Mouse (Mus musculus): ENCODE measurements around the gene Fam240a. TPM values are rescaled to one million over a fixed set of nuclear protein-coding genes. Genes with fewer than 3 reads are reported as not detected.
A peak's percentile ranks its signal among the peaks of the same experiment; 100 is the strongest.

Fam240a gene
- total and polyA plus RNA-seq, 3 experiments, result not detected

DNA sequence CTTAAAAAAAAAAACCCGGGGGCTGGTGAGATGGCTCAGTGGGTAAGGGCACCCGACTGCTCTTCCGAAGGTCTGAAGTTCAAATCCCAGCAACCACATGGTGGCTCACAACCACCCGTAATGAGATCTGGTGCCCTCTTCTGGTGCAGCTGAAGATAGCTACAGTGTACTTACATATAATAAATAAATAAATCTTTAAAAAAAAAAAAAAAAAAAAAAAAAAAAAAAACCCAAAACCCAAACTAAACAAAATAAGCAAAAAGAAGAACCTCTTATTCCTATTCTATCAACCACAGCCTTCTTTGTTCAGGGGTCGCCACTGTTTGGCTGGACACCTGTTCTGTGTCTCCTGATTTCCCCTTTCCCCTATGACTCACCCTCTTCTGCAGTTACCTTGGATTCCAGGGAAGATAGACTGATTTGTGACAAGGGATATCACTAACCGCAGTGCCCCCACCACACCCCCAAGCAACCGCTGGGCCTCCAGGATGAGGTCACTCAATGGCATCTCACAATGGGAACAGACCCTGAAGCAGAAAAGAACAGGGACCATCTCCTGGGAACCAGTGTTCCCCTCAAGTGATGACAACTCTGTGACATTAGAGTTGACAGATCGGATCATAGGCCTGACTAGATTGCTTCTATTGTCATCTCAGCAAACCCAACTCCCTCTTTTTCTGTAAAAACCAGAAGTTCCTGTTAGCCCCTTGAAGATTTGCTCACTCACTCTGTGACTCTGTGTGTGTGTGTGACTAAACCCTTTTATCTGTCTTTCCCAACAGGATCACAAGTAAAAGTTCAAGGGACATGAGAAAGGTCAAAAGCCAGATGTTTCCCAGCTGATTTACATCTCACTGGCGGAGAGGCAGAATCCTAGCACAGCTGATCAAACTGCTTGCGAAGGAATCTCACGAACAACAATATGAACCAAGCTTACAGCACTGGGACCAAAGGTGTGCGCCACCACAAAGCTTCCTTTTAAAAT is 21.1 kb upstream of the Fam240a start:
- Histone ChIP-seq H3K27me3 (ENCODE audit: insufficient read depth, low read length) (no peaks in the 10 kb centered on the region; the same call in 1 of the 2 replicates), H3K9me3 (replicated peaks) (no peaks in the 10 kb centered on the region), H3K4me3 (ENCODE audit: low read depth, low read length) (no peak overlapping the region), H3K4me1 (ENCODE audit: insufficient read depth, low read depth, low read length) (no peaks in the 10 kb centered on the region), H3K36me3 (replicated peaks) (no peaks in the 10 kb centered on the region)
- TF ChIP-seq TAL1 (conservative IDR thresholded peaks at IDR 0.05; ENCODE audit: low read depth, low read length), result no peak
- no peak for TF ChIP-seq POLR2AphosphoS5 (IDR thresholded peaks at IDR 0.05; ENCODE audit: insufficient replicate concordance, low read depth, low read length)
- DNase-seq (ENCODE audit: low spot score), result no peak
- no peak for ATAC-seq (ENCODE audit: extremely low read depth, insufficient number of reproducible peaks, low FRiP score, poor library complexity, severe bottlenecking)

DNA sequence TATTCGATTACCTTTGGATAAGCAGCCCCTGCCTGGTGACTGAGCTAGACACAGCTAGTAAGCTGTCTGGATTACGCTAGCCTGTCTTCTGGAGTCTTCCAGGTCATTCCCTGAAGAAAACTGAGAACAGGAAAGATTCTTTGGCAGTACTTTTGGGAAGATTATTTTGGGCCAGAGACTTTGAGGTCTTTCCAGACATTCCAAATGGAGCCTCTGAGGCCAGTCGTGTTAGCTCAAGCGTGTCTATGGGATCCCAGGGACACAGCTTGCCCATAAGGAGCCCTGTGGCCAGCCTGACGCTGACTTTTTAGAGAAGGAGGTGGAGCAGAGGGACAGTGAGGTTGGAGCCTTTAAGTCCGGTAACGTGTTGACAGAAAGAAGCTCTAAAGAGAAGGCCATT is 19.3 kb upstream of the Fam240a start:
- Histone ChIP-seq H3K36me3 (replicated peaks) (no peaks in the 10 kb centered on the region), H3K4me1 (ENCODE audit: insufficient read depth, low read depth, low read length) (no peaks in the 10 kb centered on the region), H3K27me3 (ENCODE audit: insufficient read depth, low read length) (no peaks in the 10 kb centered on the region; the same call in 1 of the 2 replicates), H3K9me3 (replicated peaks) (no peaks in the 10 kb centered on the region), H3K4me3 (ENCODE audit: low read depth, low read length) (no peak overlapping the region)
- DNase-seq (ENCODE audit: low spot score) (no peak), ATAC-seq (ENCODE audit: extremely low read depth, insufficient number of reproducible peaks, low FRiP score, poor library complexity, severe bottlenecking) (no peak)
- TF ChIP-seq POLR2AphosphoS5 (IDR thresholded peaks at IDR 0.05; ENCODE audit: insufficient replicate concordance, low read depth, low read length) (no peak), GATA1 (IDR thresholded peaks at IDR 0.05; ENCODE audit: borderline replicate concordance, low read length) (no peak), CTCF (IDR thresholded peaks at IDR 0.05; ENCODE audit: low read depth, low read length) (no peak), GATA2 (IDR thresholded peaks at IDR 0.05; ENCODE audit: borderline replicate concordance, low read depth, low read length) (no peak), TAL1 (conservative IDR thresholded peaks at IDR 0.05; ENCODE audit: low read depth, low read length) (no peak)

DNA sequence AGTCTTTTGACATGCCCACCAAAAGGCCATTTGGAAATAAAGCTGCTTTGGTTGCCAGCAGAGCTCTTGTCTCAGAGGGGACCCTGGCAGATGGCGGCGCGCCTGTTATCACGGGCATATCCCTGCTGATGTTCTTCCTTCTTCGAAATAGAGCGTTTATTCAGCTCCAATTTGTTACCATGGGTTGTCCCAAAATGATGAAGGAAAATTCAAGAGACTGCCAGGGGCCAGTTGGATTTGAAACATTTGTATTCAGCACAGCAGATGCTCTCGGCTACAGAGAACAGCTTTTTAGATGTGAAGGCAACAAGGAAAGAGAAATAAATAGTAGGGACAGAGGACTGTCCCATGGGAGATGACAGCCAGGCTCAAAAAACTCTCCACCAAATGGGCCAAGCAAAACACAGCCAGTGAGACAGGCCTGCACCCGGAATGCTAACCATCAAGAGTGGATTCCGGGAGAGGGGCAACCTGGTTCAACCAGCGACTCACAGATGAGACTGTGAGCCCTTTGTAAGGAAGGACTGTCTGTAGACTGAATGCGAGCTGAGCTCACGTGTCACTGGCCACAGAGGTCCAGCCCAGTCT is 17.3 kb upstream of the Fam240a start:
- Histone ChIP-seq H3K4me1 (ENCODE audit: insufficient read depth, low read depth, low read length) (no peaks in the 10 kb centered on the region), H3K4me3 (ENCODE audit: low read depth, low read length) (no peak overlapping the region), H3K36me3 (replicated peaks) (no peaks in the 10 kb centered on the region), H3K9me3 (replicated peaks) (no peaks in the 10 kb centered on the region), H3K27me3 (ENCODE audit: insufficient read depth, low read length) (no peaks in the 10 kb centered on the region; the same call in 1 of the 2 replicates)
- no peak for TF ChIP-seq GATA1 (IDR thresholded peaks at IDR 0.05; ENCODE audit: borderline replicate concordance, low read length)
- TF ChIP-seq TAL1 (conservative IDR thresholded peaks at IDR 0.05; ENCODE audit: low read depth, low read length), result no peak
- no peak for TF ChIP-seq POLR2AphosphoS5 (IDR thresholded peaks at IDR 0.05; ENCODE audit: insufficient replicate concordance, low read depth, low read length)
- TF ChIP-seq GATA2 (IDR thresholded peaks at IDR 0.05; ENCODE audit: borderline replicate concordance, low read depth, low read length), result no peak
- no peak for TF ChIP-seq CTCF (IDR thresholded peaks at IDR 0.05; ENCODE audit: low read depth, low read length)
- ATAC-seq (ENCODE audit: extremely low read depth, insufficient number of reproducible peaks, low FRiP score, poor library complexity, severe bottlenecking) (no peak), DNase-seq (ENCODE audit: low spot score) (no peak)

DNA sequence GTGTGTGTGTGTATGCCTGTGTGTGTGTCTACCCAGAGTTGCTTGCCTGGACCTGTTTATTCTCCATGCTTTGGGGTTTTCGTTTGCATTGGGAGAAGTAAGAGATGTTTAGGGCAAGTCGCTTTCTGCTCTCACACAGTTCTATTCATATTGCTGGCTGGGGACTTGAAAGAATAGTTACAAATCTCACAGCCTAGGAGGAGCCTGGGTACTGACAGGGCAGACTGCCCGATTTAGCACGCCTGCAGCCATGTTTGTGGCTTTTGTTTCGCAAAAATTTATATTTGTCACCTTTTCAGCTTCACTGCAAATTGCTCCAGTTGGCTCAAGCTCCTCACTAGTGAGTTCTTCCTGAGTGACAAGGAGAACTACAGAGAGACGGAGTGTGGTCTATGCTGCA is 14.9 kb upstream of the Fam240a start:
- Histone ChIP-seq H3K9me3 (replicated peaks) (no peaks in the 10 kb centered on the region), H3K36me3 (replicated peaks) (no peaks in the 10 kb centered on the region), H3K4me1 (ENCODE audit: insufficient read depth, low read depth, low read length) (no peaks in the 10 kb centered on the region), H3K4me3 (ENCODE audit: low read depth, low read length) (no peak overlapping the region), H3K27me3 (ENCODE audit: insufficient read depth, low read length) (peaks cover 4% of the 10 kb centered on the region; the same call in 1 of the 2 replicates)
- ATAC-seq (ENCODE audit: extremely low read depth, insufficient number of reproducible peaks, low FRiP score, poor library complexity, severe bottlenecking), result no peak
- DNase-seq (ENCODE audit: low spot score), result no peak
- TF ChIP-seq GATA1 (IDR thresholded peaks at IDR 0.05; ENCODE audit: borderline replicate concordance, low read length), result no peak
- TF ChIP-seq CTCF (IDR thresholded peaks at IDR 0.05; ENCODE audit: low read depth, low read length), result no peak
- TF ChIP-seq POLR2AphosphoS5 (IDR thresholded peaks at IDR 0.05; ENCODE audit: insufficient replicate concordance, low read depth, low read length), result no peak
- TF ChIP-seq GATA2 (IDR thresholded peaks at IDR 0.05; ENCODE audit: borderline replicate concordance, low read depth, low read length), result no peak
- no peak for TF ChIP-seq TAL1 (conservative IDR thresholded peaks at IDR 0.05; ENCODE audit: low read depth, low read length)

DNA sequence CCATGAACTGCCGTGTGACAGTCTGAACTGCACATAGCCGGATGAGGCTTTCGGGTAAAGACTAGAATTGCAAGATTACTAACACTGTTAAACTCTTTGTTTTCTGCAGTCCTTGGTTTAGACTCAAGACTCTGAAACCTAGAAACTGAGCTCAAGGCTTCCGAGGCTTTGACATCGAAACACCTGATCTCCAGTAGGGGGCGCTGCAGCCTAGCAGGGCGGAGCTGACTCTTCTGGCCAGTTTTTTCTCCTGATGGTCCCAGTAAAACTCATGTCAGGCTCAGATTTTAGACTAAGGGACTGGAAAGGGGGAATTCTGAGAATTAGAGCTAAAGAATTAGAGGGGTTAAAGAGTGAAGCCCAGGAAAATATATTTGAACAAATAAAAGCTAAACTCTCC is 6.1 kb upstream of the Fam240a start:
- TF ChIP-seq CTCF (IDR thresholded peaks at IDR 0.05; ENCODE audit: low read depth, low read length) (peak; percentile 54; the same call in 1 of the 2 replicates), POLR2AphosphoS5 (IDR thresholded peaks at IDR 0.05; ENCODE audit: insufficient replicate concordance, low read depth, low read length) (no peak)
- no peaks in the 10 kb centered on the region for H3K4me1 ChIP-seq (ENCODE audit: insufficient read depth, low read depth, low read length)
- no peaks in the 10 kb centered on the region for H3K36me3 ChIP-seq (replicated peaks)
- peak; percentile 39 for DNase-seq (ENCODE audit: low spot score)
- H3K27me3 ChIP-seq (ENCODE audit: insufficient read depth, low read length), result peaks cover 8% of the 10 kb centered on the region; the same call in 1 of the 2 replicates
- no peak overlapping the region for H3K4me3 ChIP-seq (ENCODE audit: low read depth, low read length)
- no peak for ATAC-seq (ENCODE audit: extremely low read depth, insufficient number of reproducible peaks, low FRiP score, poor library complexity, severe bottlenecking)
- no peaks in the 10 kb centered on the region for H3K9me3 ChIP-seq (replicated peaks)

DNA sequence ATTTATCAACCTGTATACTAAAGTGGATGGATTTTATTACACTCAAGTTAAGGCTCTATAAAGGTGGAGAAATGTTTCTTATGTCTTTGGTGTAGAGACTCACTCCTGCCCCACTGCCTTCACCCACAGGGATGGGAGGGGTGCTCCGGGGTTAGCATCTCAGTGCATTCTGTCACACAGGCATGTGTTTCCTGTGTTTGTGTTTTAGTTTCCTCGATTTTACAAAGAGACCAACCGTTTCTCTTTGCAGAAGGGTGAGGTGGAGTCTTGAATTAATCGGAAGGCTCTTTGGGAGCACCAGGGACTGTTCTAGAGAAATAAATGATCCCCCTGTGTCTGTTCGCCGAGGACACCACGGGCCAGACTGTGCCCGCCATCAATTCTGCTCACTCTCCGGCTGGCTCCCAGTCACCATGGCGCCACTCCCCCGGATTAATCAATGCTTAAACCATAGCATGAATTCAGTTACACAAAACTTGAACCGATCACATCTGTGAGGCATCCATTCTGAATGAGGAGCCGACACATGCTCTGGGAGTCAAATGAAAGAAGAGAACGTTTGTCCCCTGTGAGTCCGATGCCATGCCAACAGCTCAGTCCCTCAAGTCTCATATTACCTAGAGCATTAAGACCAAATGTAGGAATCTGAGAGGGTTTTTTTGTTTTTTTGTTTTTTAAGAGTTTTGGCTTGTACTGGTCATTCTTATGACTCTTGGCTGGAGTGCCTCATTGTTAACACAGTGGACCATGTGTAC is 4.2 kb upstream of the Fam240a start:
- TF ChIP-seq GATA2 (IDR thresholded peaks at IDR 0.05; ENCODE audit: borderline replicate concordance, low read depth, low read length), result no peak
- no peaks in the 10 kb centered on the region for H3K9me3 ChIP-seq (replicated peaks)
- DNase-seq (ENCODE audit: low spot score), result no peak
- ATAC-seq (ENCODE audit: extremely low read depth, insufficient number of reproducible peaks, low FRiP score, poor library complexity, severe bottlenecking), result no peak
- H3K4me3 ChIP-seq (ENCODE audit: low read depth, low read length), result no peak overlapping the region
- no peaks in the 10 kb centered on the region for H3K4me1 ChIP-seq (ENCODE audit: insufficient read depth, low read depth, low read length)
- 0 out of 2 replicates have a peak, but pooled peaks cover 4% of the 10 kb centered on the region for H3K27me3 ChIP-seq (ENCODE audit: insufficient read depth, low read length)
- H3K36me3 ChIP-seq (replicated peaks), result no peaks in the 10 kb centered on the region
